Mouse (Mus musculus): ENCODE measurements around the gene Ptprd. TPM values are rescaled to one million over a fixed set of nuclear protein-coding genes. Genes with fewer than 3 reads are reported as not detected.

Ptprd gene
- total RNA-seq, 2 experiments from 2014 or later = 107 to 116 TPM

GRCm38 (mm10) chr4:77586222-77586621, 625.5 kb downstream of the Ptprd start:
- no peak for DNase-seq (ENCODE audit: low spot score in 2 of 2)

GRCm38 (mm10) chr4:77558404-77559202, 653.2 kb downstream of the Ptprd start:
- no peak for DNase-seq (ENCODE audit: low spot score in 2 of 2)

DNA sequence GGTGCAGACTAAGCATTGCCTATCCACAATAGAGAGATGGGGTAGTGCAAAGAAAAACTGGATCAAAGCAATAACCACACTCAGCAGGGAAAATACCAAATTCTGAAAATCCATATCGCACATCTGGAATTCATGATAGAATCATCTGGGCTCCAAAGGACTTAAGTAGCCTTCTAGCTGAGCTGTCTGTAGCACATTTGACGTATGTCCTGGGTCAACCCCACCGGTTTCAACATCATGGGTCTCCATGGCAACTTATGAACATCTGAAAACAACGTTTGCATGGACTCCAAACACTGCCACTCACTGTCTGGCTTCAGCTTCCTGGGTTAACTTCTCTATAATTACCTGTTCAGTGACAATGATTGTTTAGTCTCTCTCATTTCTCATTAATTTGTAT, 655.9 kb downstream of the Ptprd start:
- no peak for DNase-seq (ENCODE audit: low spot score in 2 of 2)

DNA sequence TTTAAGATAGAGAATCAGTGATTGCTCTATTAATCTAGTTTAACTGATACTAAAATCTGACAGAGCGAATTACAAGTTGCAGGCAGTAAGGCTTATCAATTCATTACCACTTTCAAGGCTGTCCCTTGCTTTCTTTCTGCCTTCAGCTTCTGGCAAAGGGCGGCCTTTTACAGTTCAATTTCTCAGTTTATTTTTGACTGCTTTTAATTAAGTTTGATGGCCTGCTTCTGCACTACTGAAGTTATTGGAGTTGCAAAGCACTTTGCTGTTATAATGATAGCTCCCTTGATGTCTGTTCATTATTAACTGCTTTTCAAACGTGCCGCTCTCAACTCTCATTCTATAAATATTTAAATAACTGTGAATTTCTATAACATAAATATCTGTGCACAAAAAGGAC, 673.9 kb downstream of the Ptprd start:
- no peak for DNase-seq (ENCODE audit: low spot score in 2 of 2)

GRCm38 (mm10) chr4:77537336-77537735, 674.4 kb downstream of the Ptprd start:
- DNase-seq (ENCODE audit: low spot score in 2 of 2) = no peak

DNA sequence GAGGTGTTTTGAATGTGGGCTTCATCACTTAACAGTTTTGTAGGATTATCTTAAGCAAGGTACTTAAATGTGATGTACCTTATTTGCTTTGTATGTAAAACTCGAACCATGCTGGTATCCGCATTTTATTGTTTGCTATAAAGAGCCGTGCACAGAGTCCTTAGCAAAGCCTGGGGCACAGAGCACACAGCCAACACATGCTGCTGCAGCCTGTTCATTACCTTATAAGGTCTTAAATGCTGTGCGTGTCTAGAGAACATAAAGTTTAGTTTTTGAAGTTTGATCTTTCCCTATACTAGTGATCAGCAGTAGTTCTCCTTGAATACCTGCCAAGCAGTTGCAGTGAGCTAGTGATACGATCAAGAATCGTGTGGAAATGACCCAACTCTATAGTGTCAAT, 676.2 kb downstream of the Ptprd start:
- no peak for DNase-seq (ENCODE audit: low spot score in 2 of 2)

GRCm38 (mm10) chr4:77534553-77534952, 677.2 kb downstream of the Ptprd start:
- DNase-seq (ENCODE audit: low spot score in 2 of 2) = no peak

GRCm38 (mm10) chr4:77519166-77519565, 692.6 kb downstream of the Ptprd start:
- DNase-seq (ENCODE audit: low spot score in 2 of 2) = no peak

GRCm38 (mm10) chr4:77513914-77514628, 697.7 kb downstream of the Ptprd start:
- no peak for DNase-seq (ENCODE audit: low spot score in 2 of 2)

GRCm38 (mm10) chr4:77513041-77513440, 698.7 kb downstream of the Ptprd start:
- no peak for DNase-seq (ENCODE audit: low spot score in 2 of 2)

DNA sequence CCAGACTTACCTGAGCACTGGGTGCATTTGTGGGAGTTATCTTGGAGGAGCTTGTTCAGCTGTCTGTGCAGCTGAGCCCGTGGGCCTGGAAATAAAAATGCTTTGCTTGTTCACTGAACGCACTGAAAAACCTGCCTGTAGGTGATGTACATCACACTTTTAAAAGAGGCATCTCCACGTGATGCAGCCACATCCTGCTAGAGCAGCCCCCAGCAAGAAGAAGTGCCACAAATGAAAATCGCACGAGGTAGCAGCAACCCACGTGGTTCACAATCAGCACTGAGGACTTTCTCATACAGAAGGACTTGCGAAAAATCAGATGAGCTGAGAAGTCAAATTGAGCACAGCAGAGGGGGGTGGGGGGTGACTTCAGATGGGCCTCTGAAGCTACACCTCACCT, 757.7 kb downstream of the Ptprd start:
- DNase-seq (ENCODE audit: low spot score in 2 of 2) = no peak

GRCm38 (mm10) chr4:77399146-77399545, 812.6 kb downstream of the Ptprd start:
- DNase-seq (ENCODE audit: low spot score in 2 of 2) = no peak

GRCm38 (mm10) chr4:77361728-77362127, 850.0 kb downstream of the Ptprd start:
- DNase-seq (ENCODE audit: low spot score in 2 of 2) = no peak

DNA sequence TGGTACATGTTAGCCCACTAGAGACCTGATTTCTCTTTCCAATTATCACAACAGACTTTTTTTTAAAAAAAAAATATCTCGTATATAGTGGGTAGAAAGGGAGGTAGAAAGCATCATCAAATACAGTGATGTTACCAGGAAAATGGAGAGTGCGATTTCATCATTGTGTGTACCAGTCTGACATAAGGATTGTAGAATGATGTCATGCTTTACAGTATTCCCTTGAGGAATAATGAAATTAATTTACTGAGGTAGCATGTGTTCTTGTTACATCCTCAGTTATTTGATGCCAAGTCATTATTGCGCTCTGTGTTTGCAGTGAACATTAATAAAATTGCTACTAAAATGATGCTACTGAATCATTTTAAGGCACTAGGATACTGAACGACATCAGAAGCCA, 884.6 kb downstream of the Ptprd start:
- DNase-seq (ENCODE audit: low spot score in 2 of 2) = no peak

- DNase-seq (ENCODE audit: low spot score in 2 of 2) = no peak
These were observed 894.6 kb downstream of the Ptprd start for GRCm38 (mm10) chr4:77317060-77317680.

GRCm38 (mm10) chr4:77316644-77317043, 895.1 kb downstream of the Ptprd start:
- no peak for DNase-seq (ENCODE audit: low spot score in 2 of 2)

DNA sequence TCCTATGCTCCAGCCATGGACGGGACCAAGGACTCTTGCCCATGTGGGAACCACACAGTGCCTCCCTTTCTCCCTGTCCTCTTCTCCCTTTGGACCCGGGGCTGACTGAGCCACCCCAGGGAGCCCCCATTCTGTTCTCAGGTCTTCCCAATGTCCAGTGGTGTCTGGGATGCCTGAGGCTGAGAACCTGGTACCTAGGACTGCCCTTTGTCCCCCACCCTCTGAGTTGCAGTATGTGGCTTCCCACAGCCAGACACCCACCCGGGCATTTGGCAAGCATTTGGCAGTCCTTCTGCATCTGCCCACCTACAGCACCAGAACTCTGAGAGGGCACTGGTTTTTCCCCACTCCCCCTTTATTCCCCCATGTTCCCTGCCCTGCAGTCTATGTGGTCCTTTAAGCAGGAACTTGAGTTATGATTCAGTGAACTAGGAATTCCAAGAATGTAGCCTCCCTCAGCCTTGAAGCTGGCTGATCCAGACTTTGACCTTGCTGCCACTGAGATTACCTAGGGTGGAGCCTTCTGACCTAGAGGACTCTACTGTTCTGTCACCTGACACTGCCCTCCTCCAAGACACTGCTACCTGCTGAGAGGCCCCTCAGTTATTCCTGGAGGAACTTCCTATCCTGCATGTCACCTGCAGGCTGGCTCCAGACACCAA, 901.5 kb downstream of the Ptprd start:
- DNase-seq (ENCODE audit: low spot score in 2 of 2) = no peak

DNA sequence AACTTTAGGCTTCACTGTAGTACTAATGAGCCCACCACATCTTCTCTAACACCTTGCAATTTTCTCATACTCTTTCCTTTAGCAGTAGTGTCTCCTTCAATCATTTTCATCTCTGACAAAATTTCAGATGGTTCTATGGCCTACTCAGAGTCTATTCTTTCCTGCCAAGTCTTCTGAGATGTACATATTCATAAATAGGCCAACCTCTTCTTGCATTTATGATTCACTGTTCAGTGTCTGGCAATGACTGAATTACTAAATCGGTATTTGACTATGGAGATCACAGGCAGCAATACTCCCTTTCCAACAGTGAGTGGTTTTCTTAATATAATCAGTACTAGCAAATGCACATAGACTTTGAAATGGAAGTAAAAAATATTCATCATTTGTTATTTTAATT, 928.3 kb downstream of the Ptprd start:
- DNase-seq (ENCODE audit: low spot score in 2 of 2) = no peak

DNA sequence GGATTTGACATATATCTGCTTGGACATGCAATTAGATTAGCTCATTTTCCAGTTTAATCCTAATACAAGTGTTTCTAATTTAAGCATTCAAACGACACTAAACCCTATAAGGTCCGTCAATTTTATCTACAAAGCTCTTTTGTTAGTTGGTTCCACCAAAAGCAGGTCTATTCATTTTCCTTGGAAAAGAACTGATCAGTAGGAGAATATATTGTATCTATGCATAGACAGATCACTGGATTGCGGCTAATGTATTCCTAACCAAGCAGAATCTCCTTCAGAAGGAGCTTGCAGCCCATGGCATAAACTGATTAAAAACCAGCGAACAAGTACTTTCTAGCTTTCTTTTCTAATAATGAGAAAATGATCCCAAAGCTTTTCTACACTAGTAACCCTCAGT, 933.8 kb downstream of the Ptprd start:
- DNase-seq (ENCODE audit: low spot score in 2 of 2) = no peak

DNA sequence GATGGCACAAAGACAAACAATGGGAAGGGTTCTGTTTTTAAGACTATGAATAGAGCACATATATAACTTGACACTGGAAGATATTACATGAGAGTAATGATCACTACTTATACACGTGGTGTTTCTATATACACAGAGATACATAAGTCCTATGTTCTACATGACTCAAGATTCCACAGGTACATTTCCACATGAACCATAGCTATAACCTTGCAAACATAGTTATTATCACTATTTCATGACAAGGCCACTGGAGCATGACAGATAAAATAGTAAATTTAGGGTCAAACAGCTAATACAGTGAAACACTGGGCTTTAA, 951.8 kb downstream of the Ptprd start:
- no peak for DNase-seq (ENCODE audit: low spot score in 2 of 2)

DNA sequence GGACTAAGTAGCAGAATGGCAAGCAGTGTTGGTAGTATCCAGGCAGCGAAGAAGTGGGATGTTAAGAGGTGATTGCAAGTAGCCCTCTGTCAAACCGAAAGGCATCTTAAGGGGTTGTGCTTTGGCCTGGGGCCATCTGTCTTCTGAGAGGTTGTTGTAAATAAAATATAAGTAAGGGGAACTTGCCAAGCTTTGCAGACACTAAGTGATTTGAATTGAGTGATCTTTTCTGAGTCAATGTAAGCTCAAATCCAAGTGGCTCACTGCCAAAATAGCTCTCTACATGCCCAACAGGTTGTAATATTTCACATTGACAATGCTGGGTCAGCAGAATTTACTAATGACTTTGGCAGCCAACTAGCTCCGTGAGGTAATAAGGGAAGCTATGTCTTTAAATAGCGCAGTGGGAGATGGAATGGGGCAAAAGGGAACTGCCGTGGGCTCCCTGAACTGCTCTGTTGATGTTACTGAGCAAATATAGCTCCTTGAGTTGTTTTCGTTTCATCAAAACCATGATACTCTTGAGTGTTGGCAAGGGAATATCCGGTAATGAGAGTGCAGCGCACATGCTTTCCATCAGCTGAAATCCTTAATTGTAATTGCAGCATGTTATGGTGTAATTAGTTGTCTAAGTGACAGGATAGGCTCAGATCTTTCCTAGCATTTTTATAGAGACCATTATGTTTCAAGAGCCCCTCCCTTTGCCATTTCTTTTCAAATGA, 952.4 kb downstream of the Ptprd start:
- DNase-seq (ENCODE audit: low spot score in 2 of 2) = no peak
